In the genomic region with DNA sequence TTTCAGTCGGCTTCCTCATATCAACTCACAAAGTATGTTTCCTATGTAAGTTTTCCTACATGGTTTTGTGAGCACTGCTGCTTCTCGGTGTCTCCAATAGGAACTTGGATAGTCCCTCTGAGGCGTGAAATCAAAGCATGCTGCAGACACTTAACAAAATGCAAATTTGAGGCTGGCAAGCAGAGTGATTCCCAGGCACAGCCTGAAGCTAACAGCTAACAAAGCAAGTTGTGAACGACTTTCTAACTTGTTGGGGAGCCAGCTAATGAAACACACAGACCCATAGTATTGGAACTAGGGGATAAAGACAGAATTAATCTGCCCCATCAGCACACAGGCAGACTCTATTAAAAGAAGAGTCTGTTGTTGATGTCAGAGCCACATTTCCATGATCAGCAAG, we compare ENCODE assay signal across 25 mouse cellular contexts. TPM values are rescaled to one million over a fixed set of nuclear protein-coding genes. Genes with fewer than 3 reads are reported as not detected.
A peak's percentile ranks its signal among the peaks of the same experiment; 100 is the strongest.
DNase-seq lines count a peak whose midpoint lies in the region; ATAC-seq lines count a peak whose summit lies in the region.
"Had no signal": no experiment of that assay in that cellular context is flagged by ENCODE, and none has a peak within 500 bp of the region (broad histone marks: within the 10 kb centered on the region; RNA-seq: fewer than 3 reads in every experiment).

No protein-coding gene starts in this region.

- no peaks in the 10 kb centered on the region for H3K36me3 ChIP-seq in forebrain, embryonic 14.5 days (ENCODE audit: control insufficient read depth, insufficient read depth, low read length)
- H3K36me3 ChIP-seq in forebrain, embryonic 11.5 days (ENCODE audit: control insufficient read depth, insufficient read depth, low read length) = no peaks in the 10 kb centered on the region
- no peaks in the 10 kb centered on the region for H3K36me3 ChIP-seq in hindbrain, embryonic 16.5 days (ENCODE audit: control insufficient read depth, insufficient read depth, low read length)
- no peaks in the 10 kb centered on the region for H3K36me3 ChIP-seq in hindbrain, embryonic 12.5 days
- H3K36me3 ChIP-seq in neural tube, embryonic 13.5 days = no peaks in the 10 kb centered on the region
- H3K36me3 ChIP-seq: kidney, embryonic 15.5 days; liver, embryonic 13.5 days; neural tube, embryonic 12.5 days had no signal

- peak; percentile 22 for DNase-seq in forebrain, embryonic 14.5 days (ENCODE audit: low spot score)
- DNase-seq in forebrain, embryonic 11.5 days (ENCODE audit: low spot score) = no peak
- no peak for DNase-seq in neural tube, embryonic 10.5 days (ENCODE audit: extremely low spot score, low spot score)
- no peak for DNase-seq in layer of hippocampus, postnatal 25 days (ENCODE audit: extremely low spot score in 1 of 2, low spot score in 1 of 2)
- DNase-seq: adrenal gland, adult 8-10 months; cerebellum, adult 2 months; cerebellum, postnatal 36 days; heart, adult 2 months; heart, postnatal 36 days; kidney, postnatal 4 days; layer of hippocampus, adult 9-11 months; liver, embryonic 13.5 days; lung, embryonic 14.5 days; right cerebral cortex, postnatal 14 days; spleen, adult 18-20 months; thymus, postnatal 36 days had no signal

- H3K27me3 ChIP-seq in forebrain, embryonic 14.5 days (replicated peaks; ENCODE audit: control insufficient read depth, insufficient read depth, low read length) = no peaks in the 10 kb centered on the region
- no peaks in the 10 kb centered on the region for H3K27me3 ChIP-seq in forebrain, embryonic 11.5 days (ENCODE audit: control insufficient read depth, insufficient read depth, low read length)
- no peaks in the 10 kb centered on the region for H3K27me3 ChIP-seq in hindbrain, embryonic 16.5 days (replicated peaks; ENCODE audit: control insufficient read depth, insufficient read depth, low read length)
- no peaks in the 10 kb centered on the region for H3K27me3 ChIP-seq in hindbrain, embryonic 12.5 days
- H3K27me3 ChIP-seq in neural tube, embryonic 13.5 days = no peaks in the 10 kb centered on the region
- H3K27me3 ChIP-seq: kidney, embryonic 15.5 days; liver, embryonic 13.5 days; neural tube, embryonic 12.5 days; Patski had no signal

- H3K9me3 ChIP-seq in forebrain, embryonic 14.5 days (replicated peaks; ENCODE audit: control insufficient read depth, low read length) = no peaks in the 10 kb centered on the region
- H3K9me3 ChIP-seq in forebrain, embryonic 11.5 days (ENCODE audit: control insufficient read depth, low read length) = no peaks in the 10 kb centered on the region; the same call in 1 of the 2 replicates
- H3K9me3 ChIP-seq in hindbrain, embryonic 16.5 days (ENCODE audit: control insufficient read depth, low read length) = 0 out of 2 replicates have a peak, but pooled peaks cover 3% of the 10 kb centered on the region
- peaks cover 6% of the 10 kb centered on the region; the same call in 1 of the 2 replicates for H3K9me3 ChIP-seq in hindbrain, embryonic 12.5 days (replicated peaks)
- no peaks in the 10 kb centered on the region for H3K9me3 ChIP-seq in neural tube, embryonic 13.5 days
- H3K9me3 ChIP-seq: liver, embryonic 13.5 days; neural tube, embryonic 12.5 days had no signal

- H3K27ac ChIP-seq in forebrain, embryonic 14.5 days (ENCODE audit: low read depth, low read length) = no peak overlapping the region
- H3K27ac ChIP-seq in forebrain, embryonic 11.5 days (ENCODE audit: low read depth, low read length) = no peak overlapping the region
- H3K27ac ChIP-seq in hindbrain, embryonic 16.5 days (ENCODE audit: low read depth, low read length) = no peak overlapping the region
- no peak overlapping the region for H3K27ac ChIP-seq in hindbrain, embryonic 12.5 days
- no peak overlapping the region; the same call in 1 of the 2 replicates for H3K27ac ChIP-seq in neural tube, embryonic 13.5 days (replicated peaks)
- H3K27ac ChIP-seq: heart, adult 2 months; kidney, embryonic 15.5 days; liver, embryonic 13.5 days; neural tube, embryonic 12.5 days had no signal

- H3K4me2 ChIP-seq in forebrain, embryonic 14.5 days (ENCODE audit: low read length) = no peak overlapping the region
- no peak overlapping the region for H3K4me2 ChIP-seq in forebrain, embryonic 11.5 days (ENCODE audit: low read depth, low read length, severe bottlenecking)
- no peak overlapping the region for H3K4me2 ChIP-seq in hindbrain, embryonic 16.5 days (ENCODE audit: low read length)
- H3K4me2 ChIP-seq in hindbrain, embryonic 12.5 days (replicated peaks) = no peak overlapping the region
- H3K4me2 ChIP-seq in neural tube, embryonic 13.5 days = no peak overlapping the region
- H3K4me2 ChIP-seq: kidney, embryonic 15.5 days; liver, embryonic 13.5 days; lung, embryonic 14.5 days; neural tube, embryonic 12.5 days had no signal

- ATAC-seq in forebrain, embryonic 14.5 days = no peak
- no peak for ATAC-seq in forebrain, embryonic 11.5 days (replicated peaks; ENCODE audit: low FRiP score)
- peak; percentile 70; the same call in 1 of the 2 replicates for ATAC-seq in hindbrain, embryonic 16.5 days
- ATAC-seq in hindbrain, embryonic 12.5 days (ENCODE audit: low FRiP score) = no peak
- peak; percentile 50 for ATAC-seq in neural tube, embryonic 13.5 days (ENCODE audit: low read depth)
- ATAC-seq in megakaryocyte, adult 5-6 weeks (ENCODE audit: poor library complexity, severe bottlenecking) = no peak
- ATAC-seq: CD4-positive, CD25-positive, alpha-beta regulatory T cell, adult 4 months; intestine, embryonic 16.5 days; Patski had no signal

- H3K9ac ChIP-seq in forebrain, embryonic 14.5 days (ENCODE audit: low read length) = no peak overlapping the region
- H3K9ac ChIP-seq in forebrain, embryonic 11.5 days (ENCODE audit: low read length) = no peak overlapping the region
- no peak overlapping the region for H3K9ac ChIP-seq in hindbrain, embryonic 16.5 days (ENCODE audit: low read depth, low read length)
- no peak overlapping the region for H3K9ac ChIP-seq in hindbrain, embryonic 12.5 days
- H3K9ac ChIP-seq in neural tube, embryonic 13.5 days = no peak overlapping the region
- H3K9ac ChIP-seq: kidney, embryonic 15.5 days; liver, embryonic 13.5 days; lung, embryonic 14.5 days; neural tube, embryonic 12.5 days had no signal

- H3K4me3 ChIP-seq in forebrain, embryonic 14.5 days (ENCODE audit: low read depth, low read length) = no peak overlapping the region
- H3K4me3 ChIP-seq in forebrain, embryonic 11.5 days (ENCODE audit: low read depth, low read length) = no peak overlapping the region
- H3K4me3 ChIP-seq in hindbrain, embryonic 16.5 days (ENCODE audit: low read length) = no peak overlapping the region
- no peak overlapping the region for H3K4me3 ChIP-seq in hindbrain, embryonic 12.5 days
- H3K4me3 ChIP-seq in neural tube, embryonic 13.5 days = no peak overlapping the region
- H3K4me3 ChIP-seq: heart, adult 2 months; kidney, embryonic 15.5 days; liver, embryonic 13.5 days; neural tube, embryonic 12.5 days had no signal

- WGBS in forebrain, embryonic 14.5 days = 69% methylated on average over 4 of the region's 4 CpGs
- WGBS in forebrain, embryonic 11.5 days = 78% methylated on average over 4 of the region's 4 CpGs
- 34% methylated on average over 4 of the region's 4 CpGs for WGBS in hindbrain, embryonic 16.5 days
- 56% methylated on average over 4 of the region's 4 CpGs for WGBS in hindbrain, embryonic 12.5 days
- WGBS in neural tube, embryonic 13.5 days = 45% methylated on average over 4 of the region's 4 CpGs

- H3K4me1 ChIP-seq in forebrain, embryonic 14.5 days (ENCODE audit: control insufficient read depth, insufficient read depth, low read length) = no peaks in the 10 kb centered on the region
- H3K4me1 ChIP-seq in forebrain, embryonic 11.5 days (replicated peaks; ENCODE audit: control insufficient read depth, insufficient read depth, low read length) = no peaks in the 10 kb centered on the region
- no peaks in the 10 kb centered on the region; the same call in 1 of the 2 replicates for H3K4me1 ChIP-seq in hindbrain, embryonic 16.5 days (ENCODE audit: control insufficient read depth, insufficient read depth, low read depth, low read length)
- no peaks in the 10 kb centered on the region for H3K4me1 ChIP-seq in hindbrain, embryonic 12.5 days
- H3K4me1 ChIP-seq in neural tube, embryonic 13.5 days (replicated peaks) = peaks cover 12% of the 10 kb centered on the region; the same call in 1 of the 2 replicates
- H3K4me1 ChIP-seq: kidney, embryonic 15.5 days; liver, embryonic 13.5 days; neural tube, embryonic 12.5 days had no signal

RNA-seq across cellular contexts. Expression of a gene that starts 47.4 kb away (rescaled TPM):
- 44.8 and 47.6 TPM in 2 replicates for polyA plus RNA-seq in forebrain, embryonic 14.5 days (2014; fragmentation: Nextera tagmentation; extraction: Ambion mirVana)
- polyA plus RNA-seq in forebrain, embryonic 11.5 days (2014; fragmentation: Nextera tagmentation; extraction: Ambion mirVana) = 19.7 and 21.4 TPM in 2 replicates
- polyA plus RNA-seq in hindbrain, embryonic 16.5 days (2015; fragmentation: Nextera tagmentation; extraction: Ambion mirVana) = 104 and 105 TPM in 2 replicates
- 49.3 and 54.4 TPM in 2 replicates for polyA plus RNA-seq in hindbrain, embryonic 12.5 days (2016; fragmentation: Nextera tagmentation; extraction: Ambion mirVana)
- 83.3 and 88.9 TPM in 2 replicates for polyA plus RNA-seq in neural tube, embryonic 13.5 days (2015; fragmentation: Nextera tagmentation; extraction: Ambion mirVana)
- total RNA-seq in megakaryocyte, adult 5-6 weeks (2015) = 24.9 and 28.3 TPM in 2 replicates
- total RNA-seq in megakaryocyte, adult 5-6 weeks (2017) = 17.8 and 25.3 TPM in 2 replicates
- 100 to 1,000 TPM; 188 to 210 TPM for total RNA-seq in layer of hippocampus, postnatal 25 days (2021)

Comparison
In these comparisons a context has a peak if more than half of its experiments do, and no peak if none do; other contexts are left out.
1. ATAC-seq: peak in hindbrain, embryonic 16.5 days (single experiment) and neural tube, embryonic 13.5 days (single experiment); none in forebrain, embryonic 14.5 days (single experiment), forebrain, embryonic 11.5 days (single experiment), hindbrain, embryonic 12.5 days (single experiment) and megakaryocyte, adult 5-6 weeks (single experiment).